Comparison of ENCODE assay signal across 28 mouse cellular contexts in genomic region chr5:118569017-118569416, GRCm38 (mm10). TPM values are rescaled to one million over a fixed set of nuclear protein-coding genes. Genes with fewer than 3 reads are reported as not detected.
A peak's percentile ranks its signal among the peaks of the same experiment; 100 is the strongest.
DNase-seq lines count a peak whose midpoint lies in the region; ATAC-seq lines count a peak whose summit lies in the region.
"Had no signal": no experiment of that assay in that cellular context is flagged by ENCODE, and none has a peak within 500 bp of the region (broad histone marks: within the 10 kb centered on the region; RNA-seq: fewer than 3 reads in every experiment).

No protein-coding gene starts in this region.

- DNase-seq in cerebellum, adult 11-12 months = peak; percentile 12
- DNase-seq in hindbrain, embryonic 10.5 days (ENCODE audit: low spot score) = no peak
- peak; percentile 56 for DNase-seq in ZHBTc4 (ENCODE audit: low read depth, low spot score)
- DNase-seq in kidney, postnatal 14 days = no peak
- DNase-seq: adrenal gland, adult 2 months; cerebellum, postnatal 36 days; embryo, embryonic 11 days; gastrocnemius, postnatal 10 days; kidney, adult 8-10 months; layer of hippocampus, postnatal 36 days; left cerebral cortex, postnatal 4 days; retina, postnatal 1 day; right cerebral cortex, postnatal 25 days; spleen, adult 18-20 months; thymus, postnatal 14 days had no signal

- WGBS in hindbrain, embryonic 10.5 days = 35% methylated on average over 3 of the region's 3 CpGs
- WGBS in hindbrain, embryonic 12.5 days = 44% methylated on average over 3 of the region's 3 CpGs
- WGBS in midbrain, embryonic 12.5 days = 42% methylated on average over 3 of the region's 3 CpGs
- WGBS in midbrain, embryonic 13.5 days = 36% methylated on average over 3 of the region's 3 CpGs

- no peak overlapping the region for H3K4me3 ChIP-seq in hindbrain, embryonic 10.5 days
- no peak overlapping the region for H3K4me3 ChIP-seq in hindbrain, embryonic 12.5 days
- no peak overlapping the region for H3K4me3 ChIP-seq in midbrain, embryonic 12.5 days
- H3K4me3 ChIP-seq in midbrain, embryonic 13.5 days (replicated peaks) = no peak overlapping the region
- H3K4me3 ChIP-seq: embryonic facial prominence, embryonic 12.5 days; heart, embryonic 10.5 days; lung, embryonic 15.5 days had no signal

- no peaks in the 10 kb centered on the region for H3K36me3 ChIP-seq in hindbrain, embryonic 10.5 days
- no peaks in the 10 kb centered on the region for H3K36me3 ChIP-seq in hindbrain, embryonic 12.5 days
- H3K36me3 ChIP-seq in midbrain, embryonic 12.5 days = no peaks in the 10 kb centered on the region
- no peaks in the 10 kb centered on the region for H3K36me3 ChIP-seq in midbrain, embryonic 13.5 days
- H3K36me3 ChIP-seq: embryonic facial prominence, embryonic 12.5 days; heart, embryonic 10.5 days; lung, embryonic 15.5 days had no signal

- no peak overlapping the region for H3K9ac ChIP-seq in hindbrain, embryonic 12.5 days
- H3K9ac ChIP-seq in midbrain, embryonic 12.5 days (replicated peaks) = no peak overlapping the region
- H3K9ac ChIP-seq in midbrain, embryonic 13.5 days (replicated peaks) = no peak overlapping the region
- H3K9ac ChIP-seq: embryonic facial prominence, embryonic 12.5 days; lung, embryonic 15.5 days had no signal

- H3K4me2 ChIP-seq in hindbrain, embryonic 12.5 days (replicated peaks) = no peak overlapping the region
- H3K4me2 ChIP-seq in midbrain, embryonic 12.5 days (replicated peaks) = no peak overlapping the region
- H3K4me2 ChIP-seq in midbrain, embryonic 13.5 days (replicated peaks) = no peak overlapping the region
- H3K4me2 ChIP-seq: embryonic facial prominence, embryonic 12.5 days; liver, embryonic 11.5 days; lung, embryonic 15.5 days had no signal

- peak overlapping the region; percentile 56 for H3K27ac ChIP-seq in hindbrain, embryonic 10.5 days
- no peak overlapping the region for H3K27ac ChIP-seq in hindbrain, embryonic 12.5 days
- 0 out of 2 replicates have a peak overlapping the region, but pooled peaks have one; percentile 30 for H3K27ac ChIP-seq in midbrain, embryonic 12.5 days (replicated peaks)
- no peak overlapping the region for H3K27ac ChIP-seq in midbrain, embryonic 13.5 days
- H3K27ac ChIP-seq: embryonic facial prominence, embryonic 12.5 days; heart, embryonic 10.5 days; kidney, postnatal 0 days; lung, embryonic 15.5 days had no signal

- no peak for ATAC-seq in cerebellum, adult (ENCODE audit: insufficient number of reproducible peaks, low FRiP score, low TSS enrichment)
- no peak for ATAC-seq in hindbrain, embryonic 12.5 days (ENCODE audit: low FRiP score)
- ATAC-seq in midbrain, embryonic 12.5 days (ENCODE audit: low FRiP score, low read depth) = no peak
- ATAC-seq in midbrain, embryonic 13.5 days = no peak
- ATAC-seq: activated CD4-positive, CD25-positive, alpha-beta regulatory T cell, adult 4 months; intestine, embryonic 16.5 days; midbrain, embryonic 16.5 days had no signal

- H3K9me3 ChIP-seq in hindbrain, embryonic 10.5 days = no peaks in the 10 kb centered on the region
- no peaks in the 10 kb centered on the region for H3K9me3 ChIP-seq in hindbrain, embryonic 12.5 days (replicated peaks)
- H3K9me3 ChIP-seq in midbrain, embryonic 12.5 days = no peaks in the 10 kb centered on the region
- H3K9me3 ChIP-seq in midbrain, embryonic 13.5 days = no peaks in the 10 kb centered on the region
- H3K9me3 ChIP-seq: embryonic facial prominence, embryonic 12.5 days; heart, embryonic 10.5 days; lung, embryonic 15.5 days had no signal

- no peaks in the 10 kb centered on the region for H3K27me3 ChIP-seq in hindbrain, embryonic 10.5 days (ENCODE audit: insufficient read depth, poor library complexity, severe bottlenecking)
- no peaks in the 10 kb centered on the region for H3K27me3 ChIP-seq in hindbrain, embryonic 12.5 days
- H3K27me3 ChIP-seq in midbrain, embryonic 12.5 days = 0 out of 2 replicates have a peak, but pooled peaks cover 4% of the 10 kb centered on the region
- no peaks in the 10 kb centered on the region for H3K27me3 ChIP-seq in midbrain, embryonic 13.5 days
- H3K27me3 ChIP-seq: CH12.LX; embryonic facial prominence, embryonic 12.5 days; lung, embryonic 15.5 days had no signal

- peaks cover 91% of the 10 kb centered on the region for H3K4me1 ChIP-seq in hindbrain, embryonic 10.5 days (replicated peaks)
- peaks cover 74% of the 10 kb centered on the region for H3K4me1 ChIP-seq in hindbrain, embryonic 12.5 days
- H3K4me1 ChIP-seq in midbrain, embryonic 12.5 days = peaks cover 67% of the 10 kb centered on the region
- peaks cover 83% of the 10 kb centered on the region for H3K4me1 ChIP-seq in midbrain, embryonic 13.5 days (replicated peaks)

RNA-seq across cellular contexts. Expression of gene Med13l, which starts 8.5 kb away (rescaled TPM):
- 10.3 and 11.0 TPM in 2 replicates for polyA plus RNA-seq in hindbrain, embryonic 10.5 days (2016; fragmentation: Nextera tagmentation; extraction: Ambion mirVana)
- polyA plus RNA-seq in hindbrain, embryonic 12.5 days (2016; fragmentation: Nextera tagmentation; extraction: Ambion mirVana) = 18.1 and 18.7 TPM in 2 replicates
- polyA plus RNA-seq in midbrain, embryonic 12.5 days (2016; fragmentation: Nextera tagmentation; extraction: Ambion mirVana) = 14.5 and 14.7 TPM in 2 replicates
- 16.8 and 16.9 TPM in 2 replicates for polyA plus RNA-seq in midbrain, embryonic 13.5 days (2015; fragmentation: Nextera tagmentation; extraction: Ambion mirVana)

Comparison
In these comparisons a context has a peak if more than half of its experiments do, and no peak if none do; other contexts are left out.
1. H3K27ac ChIP-seq: peak in hindbrain, embryonic 10.5 days (single experiment) and midbrain, embryonic 12.5 days (single experiment); none in hindbrain, embryonic 12.5 days (single experiment) and midbrain, embryonic 13.5 days (single experiment).
2. DNase-seq: peak in cerebellum, adult 11-12 months (single experiment) and ZHBTc4 (single experiment); none in hindbrain, embryonic 10.5 days (single experiment) and kidney, postnatal 14 days (single experiment).